Mouse (Mus musculus) mesoderm, embryonic 11.5 days (tissue): ENCODE results near the gene Syne2.
A peak's percentile ranks its signal among the peaks of the same experiment; 100 is the strongest.

ENCODE experiments used
- DNase-seq: peaks from one replicate; pipeline ENCODE4 v3.0.0-alpha.2; 2012; ENCODE audit warnings: low read depth, low spot score

The Syne2 gene

DNA sequence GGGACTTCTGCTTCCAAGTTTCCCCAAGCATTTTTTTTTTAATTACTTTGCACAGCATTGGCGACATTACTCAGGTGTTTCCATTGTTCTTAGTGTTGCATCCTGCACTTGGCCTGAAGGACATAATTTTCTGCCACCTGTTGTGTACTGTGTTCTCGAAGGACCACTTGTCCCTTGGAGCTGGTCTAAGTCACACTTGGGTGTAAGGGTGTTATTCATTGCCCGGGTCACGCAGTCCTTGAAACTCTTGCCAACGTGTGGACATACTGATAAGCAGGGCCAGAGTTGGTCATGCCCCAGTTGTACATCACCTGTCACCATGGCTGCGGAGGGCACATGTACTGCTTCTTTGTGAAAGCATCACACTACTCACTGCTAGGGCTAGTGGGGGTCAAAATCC, 228.6 kb downstream of the Syne2 start:
- no peak for DNase-seq

DNA sequence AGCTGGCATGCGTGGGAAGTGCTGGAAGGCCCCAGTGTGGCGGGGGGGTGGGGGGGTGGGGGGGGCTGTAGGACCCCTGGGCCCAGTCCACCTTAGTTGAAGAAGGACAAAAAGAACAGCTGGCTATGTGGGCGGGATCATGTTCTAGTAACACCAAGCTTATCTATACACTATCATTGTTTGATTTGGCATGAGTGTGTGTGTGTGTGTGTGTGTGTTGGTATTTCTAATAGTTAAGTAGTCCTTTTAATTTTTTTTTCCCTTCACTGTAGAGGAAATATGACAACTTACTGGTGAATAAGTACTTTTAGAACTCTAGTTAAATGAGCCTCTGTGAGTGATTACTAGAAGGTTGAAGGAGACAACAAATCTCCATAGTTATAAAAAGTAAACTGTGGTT, 230.0 kb downstream of the Syne2 start:
- no peak for DNase-seq

DNA sequence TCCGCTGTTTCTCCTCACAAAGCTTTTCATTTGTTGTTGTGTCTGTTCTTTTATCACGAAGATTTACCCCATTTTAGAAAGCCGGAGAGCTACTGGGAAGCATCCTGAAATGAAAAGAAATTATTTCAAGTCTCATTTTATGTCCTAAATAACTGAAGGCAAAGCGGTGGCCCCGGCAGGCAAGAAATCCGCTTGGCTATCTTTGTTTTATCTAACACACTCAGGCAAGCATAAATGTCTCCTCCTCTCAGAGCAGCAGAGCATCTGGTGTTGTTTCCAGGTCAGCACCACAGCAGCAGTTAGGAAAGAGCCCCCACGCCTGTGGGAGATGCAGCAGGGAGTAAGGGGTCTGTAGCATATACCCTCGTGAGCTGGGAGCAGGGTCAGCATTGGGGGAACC, 230.7 kb downstream of the Syne2 start:
- DNase-seq: no peak

DNA sequence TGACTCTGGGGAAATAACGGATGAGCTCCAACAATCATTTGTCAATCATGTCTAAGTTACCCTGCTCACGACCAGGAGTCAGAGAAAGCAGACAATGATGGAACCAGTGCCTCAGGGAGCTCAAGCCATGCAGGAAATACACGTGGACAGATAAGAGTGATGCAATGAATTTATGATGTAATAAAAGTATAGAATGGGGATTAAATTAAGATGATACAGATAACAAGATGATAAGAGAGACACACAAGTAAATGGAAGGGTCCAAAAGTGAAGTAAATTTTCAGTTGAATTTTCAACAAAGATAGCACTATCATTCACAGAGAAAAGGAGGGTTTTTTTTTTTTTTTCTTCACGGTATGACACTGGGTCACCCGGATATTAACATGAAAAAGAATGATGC, 231.4 kb downstream of the Syne2 start:
- no peak for DNase-seq

DNA sequence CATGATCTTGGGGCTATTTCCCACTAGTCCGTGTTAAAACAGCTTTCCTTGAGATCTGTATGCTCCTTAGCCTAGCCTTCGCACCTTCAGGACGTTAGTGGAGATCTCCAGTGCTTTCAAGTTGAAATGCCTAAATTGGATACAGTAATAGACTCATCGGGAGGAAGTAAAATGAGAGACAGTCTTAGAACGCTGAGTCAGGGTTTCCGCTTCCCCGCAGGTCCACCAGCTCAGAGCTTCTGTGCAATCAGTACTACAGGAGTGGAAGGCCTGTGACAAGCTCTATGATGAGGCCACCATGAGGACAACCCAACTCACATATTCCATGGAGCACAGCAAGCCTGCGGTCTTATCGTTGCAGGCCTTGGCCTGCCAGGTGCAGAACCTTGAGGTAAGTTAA, 233.9 kb downstream of the Syne2 start:
- DNase-seq: no peak

DNA sequence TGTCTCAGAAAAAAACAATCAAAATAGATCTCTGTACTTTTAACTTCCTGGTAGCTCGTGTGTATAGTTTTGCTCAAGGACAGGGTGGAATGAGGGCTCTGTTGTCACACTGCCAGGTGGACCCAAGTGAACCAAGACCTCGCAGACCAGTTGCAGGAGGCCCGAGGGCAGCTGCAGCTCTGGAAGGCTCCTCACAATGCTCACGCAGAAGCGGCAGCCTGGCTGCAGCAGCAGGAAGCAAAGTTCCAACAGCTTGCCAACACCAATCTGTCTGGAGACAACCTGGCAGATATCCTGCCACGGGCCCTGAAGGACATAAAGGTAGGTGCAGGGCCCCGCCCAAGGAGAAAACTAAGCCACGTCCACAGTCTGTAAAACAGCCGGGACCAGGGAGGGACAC, 236.7 kb downstream of the Syne2 start:
- DNase-seq: no peak

DNA sequence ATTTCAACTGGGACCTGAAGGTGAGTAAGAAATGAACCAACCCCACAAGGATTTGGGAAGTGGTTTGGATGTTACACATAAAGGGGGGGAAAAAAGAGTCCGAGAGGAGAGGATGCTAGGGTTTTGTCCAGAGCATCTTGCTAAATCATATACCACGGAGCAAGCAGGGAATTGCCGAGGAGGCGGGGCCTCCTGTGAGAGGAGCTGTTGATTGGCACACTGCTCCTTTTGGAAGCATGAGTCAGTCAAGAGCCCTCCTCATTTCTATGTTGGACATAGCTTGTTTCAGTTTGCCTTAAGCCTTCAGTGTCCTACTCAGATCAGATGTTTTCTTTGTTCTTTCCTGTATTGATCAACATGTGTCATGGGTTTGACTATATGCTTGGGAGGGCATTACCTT, 245.1 kb downstream of the Syne2 start:
- no peak for DNase-seq

DNA sequence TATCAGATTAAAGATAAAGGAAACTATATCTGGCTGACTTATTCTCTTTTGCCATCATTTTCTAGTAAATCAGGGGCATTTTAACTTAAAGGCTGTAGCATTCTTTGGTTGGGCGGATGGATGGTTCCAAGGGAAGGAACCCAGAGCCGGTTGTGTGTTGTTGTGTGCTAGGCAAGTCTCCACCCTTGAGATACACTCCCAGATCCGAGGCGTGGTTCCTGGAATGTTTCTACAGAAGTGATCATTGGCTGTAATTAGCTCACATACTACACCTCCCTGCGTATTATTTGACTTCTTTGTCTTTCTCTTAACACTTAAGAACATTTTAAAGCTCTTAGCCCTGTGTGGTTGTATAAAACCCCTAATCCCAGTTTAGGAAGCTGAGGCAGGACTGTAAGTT, 252.5 kb downstream of the Syne2 start:
- DNase-seq: no peak

DNA sequence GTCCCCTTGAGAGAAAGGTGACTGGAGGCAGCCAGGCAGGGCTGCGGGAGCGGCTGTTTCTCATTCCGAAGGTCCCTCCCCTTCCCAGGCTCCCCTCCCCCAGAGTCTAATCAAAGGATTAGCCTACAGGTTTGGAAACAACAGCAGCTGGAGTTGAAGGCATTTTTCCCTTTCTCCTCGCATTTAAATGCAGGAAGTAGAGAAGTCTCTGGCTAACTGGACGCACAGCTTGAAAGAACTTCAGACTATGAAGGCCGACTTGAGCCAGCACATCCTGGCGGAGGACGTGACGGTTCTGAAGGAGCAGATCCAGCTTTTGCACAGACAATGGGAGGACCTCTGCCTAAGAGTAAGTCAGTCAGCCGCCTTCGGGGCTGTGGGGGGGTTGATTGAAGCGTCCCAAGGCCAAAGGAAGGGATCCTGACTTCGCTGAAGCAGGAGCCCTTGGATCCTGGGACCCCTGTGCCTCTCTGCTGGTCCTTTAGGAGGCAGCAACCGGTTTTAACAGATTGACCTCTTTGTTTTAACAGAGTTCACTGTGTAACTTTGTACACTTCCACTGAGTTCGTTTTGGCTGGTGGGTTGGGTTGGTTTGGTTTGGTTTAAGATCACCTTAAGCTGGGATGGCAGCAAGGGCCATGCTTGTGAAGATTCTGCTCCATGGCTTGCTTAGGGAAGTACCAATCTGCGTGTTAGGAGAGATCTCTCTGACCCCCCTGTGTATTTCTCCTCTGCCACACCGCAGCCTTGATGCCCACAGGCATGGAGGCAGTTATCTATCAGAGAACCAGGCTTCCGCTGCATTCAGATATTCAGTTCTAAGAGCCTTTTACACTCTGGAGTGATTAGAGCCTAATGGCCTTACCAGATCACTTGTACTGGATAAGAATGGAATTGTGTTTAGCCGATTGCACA, 254.3 kb downstream of the Syne2 start:
- DNase-seq: peak; percentile 65

DNA sequence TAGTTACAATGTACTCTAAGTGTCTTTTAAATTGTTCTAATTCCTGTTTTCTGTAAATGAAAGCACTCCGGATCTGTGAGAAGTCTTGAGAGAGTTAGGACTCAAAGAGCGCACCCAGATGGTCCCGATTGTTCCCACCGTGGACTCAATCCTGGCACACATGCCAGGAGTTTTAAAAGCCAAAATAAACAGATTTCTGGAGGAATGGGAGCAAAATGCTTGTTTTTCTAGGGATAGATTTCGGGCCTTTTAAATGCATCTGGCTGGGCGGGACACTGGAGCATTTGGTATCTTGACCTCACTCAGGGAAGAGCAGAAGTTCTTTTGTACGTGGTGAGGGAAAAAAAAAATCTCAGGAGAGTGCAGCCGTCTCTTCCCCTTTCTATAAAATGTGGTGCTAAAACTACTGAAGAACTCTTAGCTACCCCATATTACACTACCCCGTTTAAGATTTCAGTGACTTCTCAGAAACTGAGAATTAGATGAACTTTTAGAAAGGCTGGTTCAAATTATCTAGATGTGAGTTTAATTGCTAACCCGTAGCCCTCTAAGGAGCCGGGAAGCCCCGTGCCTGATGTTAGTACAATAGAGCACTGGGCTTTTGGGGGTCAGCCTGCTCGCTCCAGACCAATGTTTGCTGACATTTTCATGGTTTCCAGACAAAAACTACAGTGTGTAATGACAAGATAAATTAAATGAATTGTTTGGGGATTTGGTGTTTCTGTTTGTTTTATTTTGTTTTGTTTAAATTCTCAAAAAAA, 255.3 kb downstream of the Syne2 start:
- DNase-seq: peak; percentile 41

DNA sequence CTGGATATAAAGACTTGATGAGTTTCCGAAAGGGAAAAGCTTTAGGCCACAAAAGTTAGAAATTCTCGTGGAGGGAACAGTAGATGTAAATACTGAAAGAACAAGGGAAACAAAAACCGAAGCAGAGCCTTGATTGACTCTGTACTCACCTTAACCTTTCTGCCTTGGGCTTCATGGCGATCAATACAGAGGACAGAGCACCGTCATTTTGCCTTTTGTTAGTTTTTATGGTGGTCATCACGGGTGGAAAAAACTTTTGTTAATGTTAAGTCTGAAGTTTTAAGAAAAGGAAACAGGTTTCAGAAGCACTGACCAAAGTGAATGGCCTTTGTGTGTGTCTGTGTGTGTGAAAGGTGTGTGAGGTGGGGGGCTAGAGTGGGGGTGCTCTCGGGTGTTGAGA, 256.0 kb downstream of the Syne2 start:
- no peak for DNase-seq

DNA sequence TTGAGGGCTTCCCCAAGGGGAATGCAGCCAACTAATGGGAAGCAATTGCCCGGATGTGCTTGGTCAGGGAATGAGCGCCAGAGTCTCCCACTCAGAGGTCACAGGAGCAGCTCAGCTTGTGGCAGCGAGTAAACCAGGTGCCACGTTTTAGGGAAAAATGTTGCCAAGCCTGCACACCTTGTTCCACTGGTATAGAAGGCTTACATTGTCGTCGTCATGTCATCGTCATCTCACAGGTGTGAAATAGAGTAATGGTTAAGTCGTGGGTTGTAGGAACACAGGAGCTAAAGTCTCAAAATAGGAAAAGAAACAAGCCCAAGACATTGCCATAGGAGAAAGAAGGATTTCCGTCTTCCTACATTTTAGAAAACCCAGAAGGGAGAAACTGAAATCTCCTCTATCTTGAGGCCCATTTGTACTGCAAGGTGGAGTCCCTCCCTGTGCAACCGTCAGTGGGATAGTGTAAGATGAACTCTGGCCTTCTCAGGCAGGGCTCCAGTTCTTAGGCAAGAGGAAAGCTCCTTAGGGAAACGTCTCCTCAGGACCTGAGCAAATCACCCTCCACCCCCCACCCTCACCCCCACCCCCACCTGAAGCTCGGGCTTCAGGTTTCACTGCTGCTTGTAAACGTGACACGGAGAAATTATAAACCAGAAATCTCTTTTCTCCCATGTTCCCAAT, 263.1 kb downstream of the Syne2 start:
- DNase-seq: no peak

DNA sequence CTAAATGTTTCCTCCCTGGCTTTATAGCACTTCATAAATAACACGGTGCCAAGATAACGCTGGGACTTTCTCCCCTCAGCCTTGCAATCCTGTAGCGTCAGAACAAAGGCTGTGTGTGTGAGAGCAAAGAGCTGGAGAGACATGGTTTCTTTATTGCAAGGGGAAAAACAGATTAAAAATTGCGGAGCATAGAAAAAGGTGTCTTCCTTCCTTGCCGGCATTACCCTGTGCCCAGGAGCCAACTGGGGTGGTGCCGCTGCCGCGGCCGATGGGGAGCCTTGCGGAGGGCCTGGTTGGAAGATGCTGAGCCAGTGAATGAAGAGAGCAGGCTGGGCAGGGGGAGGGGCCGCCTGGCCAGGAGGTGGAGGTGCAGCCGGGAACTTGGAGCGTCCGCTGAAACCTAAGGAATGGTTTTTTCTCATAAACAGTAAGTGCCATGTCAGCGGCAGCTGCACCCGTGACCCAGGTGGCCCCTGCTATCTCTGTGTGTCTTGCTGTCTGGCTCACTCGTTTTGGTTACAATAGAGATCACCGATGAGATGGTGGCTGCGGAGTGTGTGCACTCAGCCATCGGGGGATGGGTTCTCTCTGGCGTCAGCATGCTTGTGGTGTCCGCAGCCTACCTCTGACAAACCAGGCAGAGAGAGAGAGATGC, 263.8 kb downstream of the Syne2 start:
- peak; percentile 65 for DNase-seq

DNA sequence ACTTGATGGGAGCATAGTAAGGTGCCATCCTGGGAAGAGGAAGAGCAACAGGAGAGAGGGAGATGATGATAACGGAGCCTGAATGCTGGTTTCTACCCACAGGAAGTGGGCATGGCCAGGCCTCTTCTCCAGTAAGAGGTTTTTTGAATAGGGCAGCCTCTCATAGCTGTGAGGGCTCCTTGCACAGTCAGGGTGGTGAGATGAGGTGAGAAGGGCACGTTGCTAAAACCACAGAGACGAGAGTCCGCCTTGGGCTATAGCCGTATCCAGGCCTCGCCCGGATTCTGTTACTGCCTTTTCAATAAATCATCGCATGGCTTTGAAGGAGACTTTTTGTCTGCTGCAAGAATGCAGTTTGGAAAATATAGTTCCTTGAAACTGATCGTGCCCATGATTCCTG, 267.1 kb downstream of the Syne2 start:
- DNase-seq: no peak

DNA sequence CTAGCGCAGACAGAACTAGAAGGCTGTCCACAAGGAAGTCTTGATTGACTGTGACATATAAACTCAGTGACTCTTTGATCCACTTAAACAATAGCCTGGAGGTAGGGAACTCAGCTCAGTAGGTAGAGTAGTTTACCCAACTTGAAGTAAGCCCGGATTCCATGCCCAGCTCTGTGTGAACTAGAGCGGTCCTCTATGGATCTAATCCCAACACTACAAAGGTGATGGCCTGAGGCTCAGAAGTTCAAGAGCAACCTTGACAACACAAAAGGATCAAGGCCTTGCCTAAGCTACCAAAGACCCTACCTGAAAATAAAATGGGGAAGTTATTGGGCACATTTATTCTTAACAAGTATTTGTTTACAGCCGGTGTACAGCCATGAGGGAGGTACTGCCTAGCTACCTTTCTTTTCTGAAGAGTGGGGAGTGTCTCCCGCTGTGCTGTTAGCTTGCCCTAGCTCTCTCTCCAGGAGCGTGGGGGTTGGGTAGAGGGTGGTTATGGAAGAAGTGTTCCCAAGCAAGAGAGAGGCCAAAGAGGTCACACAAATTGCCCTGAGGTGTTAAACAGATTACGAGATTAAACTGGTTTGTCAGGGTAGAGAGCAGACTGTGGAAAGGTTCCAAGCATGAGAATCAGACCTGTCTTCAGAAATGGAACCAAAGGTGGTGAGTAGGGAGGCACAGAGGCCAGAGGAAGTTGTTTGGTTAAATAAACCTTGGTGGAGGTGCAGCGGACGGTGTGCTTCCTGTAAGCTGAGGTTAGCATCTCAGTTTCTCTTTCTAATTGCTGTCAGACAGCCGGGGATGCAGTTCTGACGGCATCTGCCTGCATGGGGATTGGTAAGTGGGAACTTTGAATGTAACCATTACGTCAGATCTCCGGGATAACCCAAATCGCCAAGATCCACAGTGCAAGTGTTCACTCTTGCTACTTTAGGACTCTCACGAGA, 268.3 kb downstream of the Syne2 start:
- no peak for DNase-seq

DNA sequence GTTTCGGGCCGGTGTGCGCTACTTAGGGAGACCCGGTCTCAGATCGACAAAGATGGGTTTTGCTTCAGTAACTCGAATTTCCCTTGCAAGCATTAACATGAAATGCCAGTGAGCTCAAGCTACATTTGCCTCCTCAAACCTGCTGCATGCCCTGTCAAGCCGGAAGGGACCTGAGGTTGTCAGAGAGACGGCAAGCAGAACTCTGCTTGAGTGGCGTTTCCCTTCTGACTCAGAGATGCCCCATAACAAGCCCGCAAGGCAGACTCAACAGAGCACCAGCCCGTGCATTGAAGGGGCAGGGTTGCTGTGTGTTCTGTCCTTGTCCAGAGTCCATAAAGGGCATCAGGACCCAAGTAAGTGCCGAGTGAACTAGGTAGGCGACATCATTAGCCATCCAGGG, 269.1 kb downstream of the Syne2 start:
- no peak for DNase-seq

DNA sequence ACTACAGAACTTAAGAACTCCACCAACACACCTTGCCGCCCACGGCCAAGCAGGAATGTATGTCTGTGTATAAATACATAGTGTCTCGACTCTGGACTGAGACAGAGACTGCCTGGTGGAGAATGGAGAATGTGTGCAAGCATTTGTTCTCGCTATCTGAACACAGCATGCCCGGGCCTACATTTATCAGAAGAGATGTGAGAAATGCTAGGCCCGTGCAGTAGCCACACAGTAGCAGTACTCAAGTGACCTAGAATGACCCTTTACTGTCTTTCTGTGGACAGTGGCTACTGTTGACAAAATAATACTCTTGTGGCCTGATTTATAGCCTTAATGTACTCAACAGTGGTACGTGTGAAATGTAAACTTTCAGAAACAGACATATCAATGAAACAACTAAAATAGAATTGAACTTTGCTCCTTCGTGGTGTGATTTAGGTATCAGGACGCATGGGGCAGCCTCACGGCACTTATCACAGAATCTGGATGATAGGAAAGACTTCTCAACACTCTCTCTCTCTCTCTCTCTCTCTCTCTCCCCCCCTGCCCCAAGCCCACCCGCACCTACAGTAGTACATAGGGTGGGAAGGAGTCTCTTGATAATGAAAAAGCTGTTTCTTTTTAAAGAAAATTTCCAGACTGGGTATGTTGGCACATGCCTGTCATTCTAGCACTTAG, 275.0 kb downstream of the Syne2 start:
- DNase-seq: no peak

DNA sequence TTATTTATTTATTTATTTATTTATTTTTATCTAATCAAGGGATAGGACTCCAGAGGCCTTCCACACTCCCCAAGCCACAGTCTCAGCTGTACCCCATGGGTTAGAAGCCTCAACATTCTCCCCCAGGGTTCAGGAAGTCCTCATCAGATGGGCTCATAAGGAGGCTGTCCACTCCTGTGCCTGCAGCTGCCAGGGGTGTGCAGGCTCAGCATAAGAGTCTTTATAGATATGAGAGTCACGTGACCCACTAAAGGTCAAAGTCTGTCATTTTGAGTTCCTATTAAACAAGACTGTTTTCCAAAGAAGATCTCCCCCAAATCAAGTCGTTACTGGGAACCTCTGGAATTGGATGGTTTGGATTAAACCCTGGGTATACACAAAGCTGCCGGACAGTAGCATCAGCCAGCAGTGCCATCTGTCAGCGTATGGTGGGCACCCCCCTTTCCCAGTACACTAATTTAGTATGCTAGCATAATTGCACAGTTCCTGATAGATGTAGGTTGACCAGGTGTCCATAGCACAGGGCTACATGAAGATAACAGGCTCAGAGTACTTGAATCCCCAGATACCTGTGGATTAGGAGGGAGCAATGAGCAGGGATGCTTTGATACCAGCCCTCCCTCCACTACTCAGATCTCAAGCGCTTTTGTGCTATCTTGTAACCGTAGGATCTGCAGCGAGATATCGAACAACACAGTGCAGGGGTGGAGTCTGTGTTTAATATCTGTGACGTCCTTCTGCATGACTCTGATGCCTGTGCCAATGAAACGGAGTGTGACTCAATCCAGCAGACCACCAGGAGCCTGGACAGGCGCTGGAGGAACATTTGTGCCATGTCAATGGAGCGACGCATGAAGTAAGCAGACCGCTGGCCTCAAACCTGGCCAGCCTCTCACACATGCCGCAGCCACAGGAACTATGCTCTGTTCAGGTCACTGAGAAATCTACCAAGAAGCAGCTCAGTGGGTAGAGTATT, 276.0 kb downstream of the Syne2 start:
- DNase-seq: no peak
